Mouse (Mus musculus) cerebellum, postnatal 14 days (tissue): ENCODE results near the gene Eif5a.

Source experiments
- DNase-seq, 2 experiments: peaks; one replicate each; pipeline ENCODE4 v3.0.0; 2021; ENCODE audit warnings: mixed read lengths in 2 of 2

Eif5a gene

DNA sequence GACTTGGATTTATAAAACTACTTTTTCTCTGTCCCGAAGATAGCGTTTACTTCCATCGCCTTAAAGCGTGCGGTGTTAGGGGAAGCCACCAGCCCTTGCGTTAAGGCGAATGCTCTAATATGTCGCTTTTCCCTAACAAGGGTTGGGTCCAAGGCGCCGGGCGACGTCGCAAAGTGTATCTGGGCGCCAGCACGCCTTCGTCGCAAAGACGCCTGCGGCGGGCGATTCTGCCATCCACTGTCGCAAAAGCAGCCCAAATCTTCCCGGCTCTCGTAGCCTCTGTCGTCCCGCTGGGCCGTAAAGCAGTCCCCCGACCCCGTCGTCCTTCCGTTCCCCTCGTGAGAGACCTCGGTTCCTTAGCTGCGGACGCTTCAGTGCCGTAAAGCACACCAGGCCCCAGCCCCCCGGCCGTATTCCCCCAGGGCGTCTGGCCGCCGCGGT, 20.3 kb downstream of the Eif5a start:
- peak; percentile 93 to 94 for DNase-seq

DNA sequence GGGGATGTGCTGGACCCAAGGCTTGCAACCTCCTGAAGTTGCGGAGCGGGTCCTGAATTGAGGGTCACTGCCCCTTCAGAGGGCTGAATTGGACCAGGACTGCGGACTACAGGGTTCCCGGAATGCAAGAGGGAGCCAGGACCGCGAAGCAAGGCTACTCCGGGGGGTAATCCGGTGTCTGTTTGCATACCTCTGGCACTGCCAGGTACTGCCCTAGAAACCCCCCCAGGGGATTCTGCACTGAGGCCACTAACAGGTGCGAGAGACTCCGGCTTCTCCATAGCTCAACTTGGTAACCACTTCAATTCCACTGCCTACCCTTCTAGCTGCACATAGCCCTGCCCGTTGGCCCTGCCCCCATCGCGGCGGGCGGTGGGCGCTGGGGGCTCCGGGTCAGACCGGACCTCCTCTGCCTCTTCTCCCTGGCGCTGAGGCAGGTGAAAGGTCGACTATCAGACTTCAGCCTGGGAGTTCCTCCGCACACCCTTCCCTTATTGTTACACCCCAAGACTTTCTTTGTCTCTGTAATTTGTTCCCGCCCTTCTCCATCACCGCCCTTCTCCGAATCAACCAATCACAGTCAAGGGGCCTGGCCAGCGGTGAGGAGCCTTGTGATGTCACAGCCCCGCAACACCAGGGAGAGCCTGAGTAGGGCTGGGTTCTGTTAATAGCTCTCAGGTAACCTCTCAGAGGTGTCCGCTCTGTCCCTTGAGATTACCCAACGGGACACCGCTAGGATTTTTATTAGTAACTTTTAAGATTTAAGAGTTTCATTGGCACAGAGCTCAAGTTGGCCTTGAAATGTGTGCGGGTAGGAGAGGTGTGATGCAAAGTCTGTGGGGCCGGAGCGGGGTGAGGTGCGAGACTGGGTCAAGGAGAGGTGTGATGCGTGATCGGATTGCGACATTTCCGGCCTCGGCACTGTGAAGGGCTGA, 21.0 kb downstream of the Eif5a start, which contains the start of the genes 2810408A11Rik and Neurl4:
2810408A11Rik (minus strand) TSS at position 517 of the 935 bp plus-strand sequence.
Neurl4 (plus strand) TSS at position 602 of the 935 bp plus-strand sequence.
- peak; percentile 87 to 91 for DNase-seq

- no peak for DNase-seq
Measured at GRCm38 (mm10) chr11:69899870-69900269, 21.9 kb downstream of the Eif5a start.

DNA sequence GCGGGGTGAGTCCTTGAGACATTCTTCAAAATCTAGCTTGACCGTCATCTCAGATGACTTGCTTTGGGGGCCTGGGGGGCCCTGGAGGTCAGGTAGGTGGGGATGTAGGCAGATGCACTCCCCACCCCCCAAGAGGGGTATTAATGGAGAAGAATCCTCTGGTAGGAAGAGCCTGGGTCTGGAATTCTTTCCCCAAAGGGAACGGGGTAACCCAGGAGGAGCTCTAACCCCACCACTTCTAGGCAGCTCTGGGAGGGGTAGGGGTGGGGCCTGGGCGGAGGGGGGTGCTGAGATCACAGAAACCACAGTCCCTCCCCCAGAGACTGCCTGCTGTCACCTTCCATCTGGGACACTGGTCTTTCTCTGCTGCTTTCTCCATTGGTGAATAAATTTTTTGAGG, 26.5 kb downstream of the Eif5a start, which contains the start of gene Acap1:
Acap1 (minus strand) TSS at position 249 of the 400 bp plus-strand sequence.
- DNase-seq: no peak

- no peak for DNase-seq
Measured at GRCm38 (mm10) chr11:69894671-69895070, 27.1 kb downstream of the Eif5a start.

- DNase-seq: no peak
Measured at GRCm38 (mm10) chr11:69891482-69891881, 30.3 kb downstream of the Eif5a start.

- DNase-seq: no peak
Measured at GRCm38 (mm10) chr11:69886907-69887635, 34.7 kb downstream of the Eif5a start.

DNA sequence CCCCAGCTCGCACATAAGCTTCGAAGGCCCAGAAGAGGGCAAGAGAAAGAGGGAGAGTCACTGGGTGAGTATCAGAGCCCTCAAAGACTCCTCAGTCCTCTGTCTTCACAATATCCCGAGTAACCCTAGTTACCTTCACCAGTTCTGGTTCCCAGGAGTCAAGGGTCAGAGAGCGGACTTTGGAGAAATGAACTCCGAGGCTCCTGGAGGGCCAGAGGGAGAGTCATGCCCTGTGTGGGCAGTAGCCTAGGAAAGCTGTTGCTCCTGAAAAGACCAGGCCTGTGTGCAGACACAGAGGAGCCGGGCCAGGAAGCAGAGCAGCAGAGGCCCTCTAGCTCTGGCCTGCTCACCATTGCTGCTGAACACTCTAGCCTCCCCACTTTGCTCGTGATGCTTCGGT, 37.1 kb downstream of the Eif5a start:
- DNase-seq: no peak

DNA sequence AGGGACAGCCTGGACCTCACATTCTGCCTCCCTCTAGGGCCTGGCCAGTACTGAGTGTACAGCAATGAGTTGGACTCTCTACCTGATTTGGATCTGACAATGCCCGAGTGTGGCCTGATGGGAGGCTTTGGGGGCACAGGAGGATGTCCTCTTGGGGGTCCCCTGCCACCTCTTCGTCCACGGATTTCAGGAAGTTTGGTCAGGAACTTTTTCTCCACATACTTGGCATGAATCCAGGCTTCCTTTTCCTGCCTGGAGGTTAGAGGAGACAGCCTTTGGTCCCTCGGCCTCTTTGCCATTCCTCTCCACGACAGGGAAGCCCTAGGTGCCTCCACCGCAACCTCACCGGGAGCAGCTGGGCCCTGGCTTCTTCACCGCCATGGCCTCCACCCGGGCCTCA, 37.5 kb downstream of the Eif5a start:
- DNase-seq: no peak

DNA sequence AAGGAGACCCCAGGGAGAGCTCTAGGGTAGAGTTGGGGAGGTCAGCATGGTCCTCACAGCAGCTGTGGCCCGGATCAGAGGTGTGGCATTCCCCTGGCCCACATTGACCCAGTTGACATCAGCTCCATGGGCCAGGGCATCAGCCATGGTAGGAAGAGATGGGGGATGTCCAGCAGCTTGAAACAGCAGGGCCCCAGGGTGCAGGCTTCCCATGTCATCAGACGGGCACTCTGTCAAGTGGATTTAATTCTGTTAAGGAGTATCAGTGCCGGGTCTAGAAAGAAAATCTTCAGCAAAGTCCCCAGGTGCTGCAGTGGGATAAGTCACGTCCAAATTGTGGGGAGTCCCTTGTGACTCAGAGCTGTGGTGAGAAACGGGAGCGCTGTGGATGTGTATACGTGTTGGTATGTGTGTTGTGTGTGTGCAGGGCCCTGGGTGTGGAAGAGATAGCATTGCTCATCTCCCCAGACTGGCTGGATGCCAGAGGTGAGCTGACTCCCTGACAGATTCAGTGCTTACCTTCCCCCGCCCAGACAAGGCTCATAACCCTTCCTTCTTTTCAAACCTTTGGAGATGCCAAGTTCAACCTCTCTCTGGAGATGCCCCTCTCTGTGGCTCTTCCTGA, 38.1 kb downstream of the Eif5a start:
- no peak for DNase-seq

DNA sequence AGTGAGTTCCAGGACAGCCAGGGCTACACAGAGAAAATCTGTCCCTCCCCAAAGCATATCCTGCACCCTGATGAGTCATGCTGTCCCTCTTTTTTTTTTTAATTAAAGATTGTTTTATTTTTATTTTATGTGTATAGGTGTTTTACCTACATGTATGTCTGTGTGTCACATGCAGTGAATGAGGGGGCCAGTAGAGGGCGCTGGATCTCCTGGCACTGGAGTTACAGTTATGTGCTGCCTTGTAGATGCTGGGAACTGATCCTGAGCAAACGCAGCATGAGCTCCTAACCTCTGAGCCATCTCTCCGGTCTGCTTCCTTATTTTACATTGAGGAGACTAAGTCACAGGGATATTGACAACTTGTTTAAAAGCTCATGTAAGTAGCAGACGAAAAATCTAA, 38.7 kb downstream of the Eif5a start:
- peak in 1 of 2 experiments; percentile 64 for DNase-seq

DNA sequence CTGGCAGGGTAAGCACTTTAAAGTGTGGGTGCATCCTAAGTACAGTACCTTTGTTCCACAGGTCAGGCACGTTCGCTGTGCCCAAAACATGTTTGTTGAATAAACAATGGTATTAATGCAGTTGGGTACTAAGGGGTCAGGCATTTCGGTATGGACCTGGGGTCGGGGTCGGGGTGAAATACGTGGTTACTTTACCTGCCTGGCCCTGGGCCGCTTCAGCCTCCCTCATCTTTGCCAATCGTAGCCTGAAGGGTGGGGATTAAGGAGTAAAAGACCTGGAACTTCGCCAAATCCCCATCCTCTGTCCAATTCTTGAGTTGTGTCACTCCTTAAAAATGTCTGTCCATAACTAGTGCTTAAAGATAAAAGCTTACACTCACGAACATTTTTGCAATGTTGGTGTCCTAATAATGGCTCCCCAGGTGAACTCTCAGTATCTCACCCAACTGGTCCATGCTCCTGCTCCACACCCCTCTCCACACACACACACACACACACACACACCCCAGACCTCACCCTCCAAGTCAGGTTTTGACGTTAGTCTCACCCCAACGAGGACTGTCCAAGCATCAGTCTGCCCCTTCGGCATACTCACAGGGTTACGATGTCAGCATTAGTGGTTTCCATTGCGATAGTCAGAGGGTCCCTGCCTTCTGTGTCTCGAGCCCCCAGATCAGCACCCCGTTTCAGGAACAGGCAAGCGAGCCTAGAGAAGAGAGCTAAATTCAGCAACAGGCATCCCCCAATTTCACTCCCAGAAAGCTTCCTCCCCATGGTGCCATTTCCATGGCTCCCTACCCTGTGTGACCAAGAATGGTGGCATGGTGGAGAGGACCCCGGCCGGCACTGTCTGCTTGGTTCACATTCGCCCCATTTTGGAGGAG, 39.7 kb downstream of the Eif5a start:
- DNase-seq: no peak

DNA sequence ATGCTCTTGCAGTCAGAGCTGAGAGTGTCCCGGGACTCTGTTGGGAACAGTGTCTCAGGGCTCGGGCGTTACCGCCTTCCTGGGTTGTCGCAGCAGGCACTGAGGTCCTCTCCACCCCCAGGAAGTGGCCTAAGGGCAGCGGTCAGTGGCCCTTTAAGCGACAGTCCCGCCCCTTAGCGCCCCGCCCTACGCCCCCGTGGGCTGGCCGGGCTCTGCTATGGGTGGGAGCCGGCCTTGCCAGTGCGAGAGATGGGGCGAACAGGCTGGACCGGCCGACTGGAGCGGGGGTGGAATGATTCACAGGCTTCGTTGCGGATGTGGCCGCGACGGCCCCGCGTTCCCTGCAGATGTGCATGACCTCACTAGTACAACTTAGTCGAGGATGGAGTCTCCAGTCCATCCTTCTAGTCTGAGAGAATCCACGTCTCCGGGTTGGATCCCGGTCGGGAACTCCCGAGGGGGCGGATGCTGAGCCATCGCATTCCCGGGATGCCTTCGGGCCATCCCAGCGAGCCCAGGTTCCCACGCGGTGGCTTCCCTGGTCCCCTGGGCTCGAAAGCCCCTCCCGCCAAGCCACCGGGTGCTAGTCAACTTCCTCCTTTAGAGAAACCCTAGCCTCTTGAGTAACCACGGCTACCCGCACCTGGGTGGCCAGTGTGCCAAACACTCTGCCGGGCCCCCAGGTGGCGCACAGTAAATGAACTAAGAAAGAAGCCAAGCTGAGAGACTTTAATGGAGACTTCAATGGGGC, 40.7 kb downstream of the Eif5a start, which contains the start of gene Kctd11:
Kctd11 (minus strand) TSS at position 554 of the 751 bp plus-strand sequence.
- peak; percentile 77 to 79 for DNase-seq

GRCm38 (mm10) chr11:69880506-69880852, 41.3 kb downstream of the Eif5a start:
- peak; percentile 71 to 82 for DNase-seq

DNA sequence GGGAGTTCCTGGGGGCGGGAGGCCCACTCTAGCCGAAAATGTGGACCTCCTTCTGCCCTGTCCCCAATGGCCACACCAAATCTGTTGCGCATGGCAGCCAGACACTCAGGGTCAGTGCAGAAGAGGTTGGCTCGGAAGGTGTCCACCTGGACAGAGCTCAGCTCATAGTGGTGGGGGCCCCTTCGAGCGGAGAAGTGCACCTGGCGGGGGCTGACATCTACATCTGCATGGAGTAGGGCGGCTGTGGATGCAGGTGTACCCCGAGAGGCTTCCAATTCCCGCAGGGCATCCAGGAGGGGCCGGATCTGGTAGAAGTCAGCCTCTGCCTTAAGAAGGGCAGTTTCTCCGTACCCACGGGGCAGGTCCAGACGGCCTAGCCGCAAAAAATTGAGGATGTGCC, 42.0 kb downstream of the Eif5a start:
- DNase-seq: no peak

DNA sequence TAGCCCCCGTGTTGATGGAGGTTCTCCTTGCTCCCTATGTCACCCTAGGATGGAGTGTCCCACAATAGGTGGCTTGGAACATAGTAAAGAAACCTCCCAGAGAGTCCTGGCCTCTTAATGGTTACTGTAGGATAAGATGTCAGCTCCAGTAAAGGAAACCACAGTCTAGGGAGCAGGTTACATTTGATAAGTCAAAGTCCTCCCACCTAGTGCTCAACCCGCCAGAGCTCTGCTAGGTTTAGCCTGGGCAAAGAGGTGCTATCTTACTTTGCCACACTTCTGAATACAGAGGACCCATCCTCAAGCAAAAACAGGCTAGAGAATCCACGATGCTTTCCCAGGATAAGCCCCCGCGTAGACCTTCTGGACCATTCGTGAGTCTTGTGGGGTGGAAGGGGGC, 42.8 kb downstream of the Eif5a start:
- no peak for DNase-seq

DNA sequence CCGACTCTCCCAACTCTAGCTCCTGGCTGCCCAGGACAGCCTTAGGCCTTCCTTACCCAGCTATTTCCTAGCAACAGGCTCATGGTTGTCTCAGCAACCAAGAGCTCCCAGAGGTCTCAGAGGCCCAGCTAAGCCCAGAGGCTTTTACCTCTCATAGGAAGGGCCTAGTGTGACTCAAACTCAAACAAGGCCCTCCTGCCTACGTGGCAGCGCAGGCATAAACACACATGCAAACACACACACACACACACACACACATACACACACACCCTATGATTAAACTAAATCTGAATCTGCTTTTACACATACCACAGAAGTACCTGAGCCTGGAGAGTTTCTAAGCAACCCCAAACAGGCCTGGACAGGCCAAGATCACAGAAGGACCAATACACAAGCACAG, 43.4 kb downstream of the Eif5a start:
- no peak for DNase-seq

- no peak for DNase-seq
Measured at GRCm38 (mm10) chr11:69877878-69878277, 43.9 kb downstream of the Eif5a start, which contains the start of gene Tmem95. Tmem95 (minus strand) TSS chr11:69878018.

DNA sequence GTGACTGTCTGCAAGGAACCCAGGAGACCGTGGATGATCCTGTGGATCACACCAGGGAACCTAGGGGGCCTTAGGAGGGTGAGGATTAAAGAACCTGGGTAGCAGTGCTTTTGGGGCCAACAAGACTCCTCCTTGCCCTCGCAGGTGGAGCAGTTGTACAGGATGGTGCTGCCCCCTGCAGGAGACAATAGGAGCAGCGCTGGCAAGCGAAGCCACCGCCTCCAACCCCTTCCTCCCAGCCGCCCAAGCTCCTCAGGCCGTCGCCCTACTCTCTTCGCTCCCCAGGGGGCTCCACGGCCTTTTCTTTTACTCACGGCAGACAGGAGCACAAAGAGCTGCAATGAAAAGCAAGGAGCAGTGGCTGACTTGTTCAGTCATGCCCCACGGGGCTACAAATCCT, 44.9 kb downstream of the Eif5a start:
- peak; percentile 93 to 95 for DNase-seq

DNA sequence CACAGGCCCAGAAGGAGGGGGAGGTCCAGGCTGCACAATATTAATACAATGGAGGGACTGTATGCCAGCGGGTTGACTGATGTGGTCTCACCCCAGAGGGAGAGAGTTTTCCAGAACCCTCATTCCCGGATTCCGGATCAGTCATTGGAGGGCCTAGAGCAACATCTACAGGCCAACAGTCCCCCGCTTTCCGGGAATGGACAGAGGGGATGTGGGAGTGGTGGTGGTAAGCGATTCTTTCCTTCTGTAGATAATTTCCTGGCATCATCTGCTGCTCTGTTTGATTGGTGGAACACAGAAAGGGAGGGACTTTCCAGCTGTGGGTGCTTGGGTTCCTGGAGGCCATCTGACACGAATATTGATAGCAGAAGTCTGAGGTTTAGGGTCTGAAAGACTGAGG, 45.6 kb downstream of the Eif5a start:
- DNase-seq: no peak

GRCm38 (mm10) chr11:69872451-69872850, 49.3 kb downstream of the Eif5a start:
- no peak for DNase-seq
